Mouse (Mus musculus) erythroblast, embryonic 14.5 days (primary cell): ENCODE measurements at regions not wholly inside any gene's neighbourhood (a gene's known extent, or its start where the extent isn't known, plus 50 kb on each side); places are given as distances from the start of the nearest gene placed in this dataset.

Experiments used
- GATA1 ChIP-seq: IDR thresholded peaks from 2 replicates; pipeline ENCODE4 v1.6.1; 2012; ENCODE audit warnings: low read length, inconsistent platforms, mixed read lengths
- TAL1 ChIP-seq: IDR thresholded peaks from 3 replicates; pipeline ENCODE4 v1.6.1; 2012; ENCODE audit warnings: low read length, inconsistent platforms, mixed read lengths

DNA sequence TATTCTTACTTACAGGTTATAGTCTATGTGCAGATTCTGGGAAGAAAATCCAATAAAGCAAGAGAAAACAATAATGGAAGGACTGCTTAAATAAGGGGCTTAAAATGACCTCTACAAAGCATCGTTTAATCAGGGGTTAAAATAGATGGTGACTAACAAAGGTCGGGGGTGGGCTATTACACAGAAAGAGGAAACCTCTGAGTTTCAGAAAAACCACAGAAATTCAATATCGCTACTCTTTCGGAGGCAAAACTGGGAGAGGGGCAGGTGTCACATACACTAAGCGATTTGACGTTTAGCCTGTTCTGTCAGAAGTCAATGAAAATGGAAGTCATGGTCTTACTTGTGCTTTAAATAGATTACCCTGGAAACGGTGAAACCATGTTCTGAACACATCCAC, 391.0 kb upstream of the Pkdcc start:
- TF ChIP-seq TAL1 (no peak), GATA1 (no peak)
